Mouse (Mus musculus): ENCODE results near the gene Dock6. TPM values are rescaled to one million over a fixed set of nuclear protein-coding genes. Genes with fewer than 3 reads are reported as not detected.
A peak's percentile ranks its signal among the peaks of the same experiment; 100 is the strongest.
"Not testable (repeated sequence)": the region's sequence is repeated elsewhere in the genome, so short reads cannot be mapped to it uniquely, and the experiment has no call there.

Gene Dock6
- polyA plus RNA-seq, 1 experiment from 2014 or later, result 15.5 TPM

GRCm38 (mm10) chr9:21787654-21788053, 64.8 kb downstream of the Dock6 start:
- no peaks in the 10 kb centered on the region for H3K4me1 ChIP-seq (replicated peaks; ENCODE audit: control insufficient read depth, insufficient read depth, low read length)
- 68% methylated on average over 5 of the region's 5 CpGs for WGBS
- no peaks in the 10 kb centered on the region for H3K9me3 ChIP-seq (ENCODE audit: control insufficient read depth)
- H3K4me2 ChIP-seq (replicated peaks; ENCODE audit: low read depth), result no peak overlapping the region
- peaks cover 7% of the 10 kb centered on the region for H3K36me3 ChIP-seq (ENCODE audit: control insufficient read depth, insufficient read depth)
- no peak overlapping the region for H3K4me3 ChIP-seq (ENCODE audit: low read depth, low read length)
- no peak for TF ChIP-seq CTCF (IDR thresholded peaks at IDR 0.05; ENCODE audit: low read depth)
- no peak overlapping the region for H3K9ac ChIP-seq (ENCODE audit: low read depth, low read length)
- no peak for ATAC-seq
- no peak overlapping the region for H3K27ac ChIP-seq (ENCODE audit: low read depth, low read length)
- no peaks in the 10 kb centered on the region for H3K27me3 ChIP-seq (replicated peaks; ENCODE audit: control insufficient read depth, insufficient read depth, low read length)

DNA sequence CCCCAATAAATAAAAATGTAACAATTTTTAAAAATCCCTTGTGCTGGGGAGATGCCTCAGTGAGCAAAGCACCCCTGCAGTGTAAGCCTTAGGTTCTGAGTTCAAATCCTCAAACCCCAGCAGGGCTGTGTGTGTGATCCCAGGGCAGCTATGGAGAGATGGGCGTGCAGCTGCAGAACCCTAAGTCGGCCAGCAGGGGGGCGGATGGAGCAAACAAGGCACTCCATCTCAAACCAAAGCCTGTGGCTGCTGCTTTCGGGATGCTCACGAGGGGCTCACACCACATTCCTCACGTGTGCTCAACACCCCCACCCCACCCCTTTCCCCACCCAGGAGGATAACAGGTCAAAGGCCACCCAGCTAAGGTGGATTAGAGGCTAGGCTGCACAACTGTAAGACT, 65.5 kb downstream of the Dock6 start:
- WGBS, result 9% methylated on average over 6 of the region's 6 CpGs
- peaks cover 6% of the 10 kb centered on the region for H3K36me3 ChIP-seq (ENCODE audit: control insufficient read depth, insufficient read depth)
- H3K4me2 ChIP-seq (replicated peaks; ENCODE audit: low read depth), result no peak overlapping the region
- peak; percentile 51; the same call in 1 of the 2 replicates for ATAC-seq
- TF ChIP-seq CTCF (IDR thresholded peaks at IDR 0.05; ENCODE audit: low read depth), result peak; percentile 84
- H3K9me3 ChIP-seq (ENCODE audit: control insufficient read depth), result no peaks in the 10 kb centered on the region
- no peak overlapping the region for H3K27ac ChIP-seq (ENCODE audit: low read depth, low read length)
- H3K4me1 ChIP-seq (replicated peaks; ENCODE audit: control insufficient read depth, insufficient read depth, low read length), result no peaks in the 10 kb centered on the region
- no peak overlapping the region for H3K4me3 ChIP-seq (ENCODE audit: low read depth, low read length)
- no peaks in the 10 kb centered on the region for H3K27me3 ChIP-seq (replicated peaks; ENCODE audit: control insufficient read depth, insufficient read depth, low read length)
- no peak overlapping the region for H3K9ac ChIP-seq (ENCODE audit: low read depth, low read length)

DNA sequence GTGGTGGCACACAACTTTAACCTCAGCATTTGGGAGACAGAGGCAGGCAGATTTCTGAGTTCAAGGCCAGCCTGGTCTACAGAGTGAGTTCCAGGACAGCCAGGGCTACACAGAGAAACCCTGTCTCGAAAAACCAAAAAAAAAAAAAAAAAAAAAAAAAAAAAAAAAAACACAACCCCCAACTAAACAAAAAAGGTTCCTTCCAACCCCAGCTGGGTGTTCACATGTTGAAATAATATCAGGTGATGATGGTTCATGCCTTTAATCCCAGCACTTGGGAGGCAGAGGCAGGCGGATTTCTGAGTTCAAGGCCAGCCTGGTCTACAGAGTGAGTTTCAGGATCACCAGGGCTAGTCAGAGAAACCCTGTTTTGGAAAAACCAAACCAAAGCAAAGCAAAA, 66.1 kb downstream of the Dock6 start:
- H3K9ac ChIP-seq (ENCODE audit: low read depth, low read length); H3K36me3 ChIP-seq (ENCODE audit: control insufficient read depth, insufficient read depth); H3K9me3 ChIP-seq (ENCODE audit: control insufficient read depth); H3K4me1 ChIP-seq (replicated peaks; ENCODE audit: control insufficient read depth, insufficient read depth, low read length); H3K27me3 ChIP-seq (replicated peaks; ENCODE audit: control insufficient read depth, insufficient read depth, low read length); H3K27ac ChIP-seq (ENCODE audit: low read depth, low read length); H3K4me3 ChIP-seq (ENCODE audit: low read depth, low read length); ATAC-seq; H3K4me2 ChIP-seq (replicated peaks; ENCODE audit: low read depth): not testable (repeated sequence)
- WGBS, result 80% methylated on average over 1 of the region's 2 CpGs

GRCm38 (mm10) chr9:21784517-21785307, 67.7 kb downstream of the Dock6 start:
- ATAC-seq, result no peak
- no peak overlapping the region for H3K4me2 ChIP-seq (replicated peaks; ENCODE audit: low read depth)
- no peak overlapping the region for H3K27ac ChIP-seq (ENCODE audit: low read depth, low read length)
- 69% methylated on average over 7 of the region's 7 CpGs for WGBS
- no peaks in the 10 kb centered on the region for H3K27me3 ChIP-seq (replicated peaks; ENCODE audit: control insufficient read depth, insufficient read depth, low read length)
- TF ChIP-seq CTCF (IDR thresholded peaks at IDR 0.05; ENCODE audit: low read depth), result no peak
- H3K36me3 ChIP-seq (ENCODE audit: control insufficient read depth, insufficient read depth), result peaks cover 18% of the 10 kb centered on the region
- no peak overlapping the region for H3K4me3 ChIP-seq (ENCODE audit: low read depth, low read length)
- H3K9me3 ChIP-seq (ENCODE audit: control insufficient read depth), result no peaks in the 10 kb centered on the region
- no peaks in the 10 kb centered on the region for H3K4me1 ChIP-seq (replicated peaks; ENCODE audit: control insufficient read depth, insufficient read depth, low read length)
- H3K9ac ChIP-seq (ENCODE audit: low read depth, low read length), result no peak overlapping the region

- 67% methylated on average over 15 of the region's 15 CpGs for WGBS
- Histone ChIP-seq H3K4me1 (replicated peaks; ENCODE audit: control insufficient read depth, insufficient read depth, low read length) (no peaks in the 10 kb centered on the region), H3K9me3 (ENCODE audit: control insufficient read depth) (no peaks in the 10 kb centered on the region), H3K27ac (ENCODE audit: low read depth, low read length) (no peak overlapping the region), H3K27me3 (replicated peaks; ENCODE audit: control insufficient read depth, insufficient read depth, low read length) (no peaks in the 10 kb centered on the region), H3K9ac (ENCODE audit: low read depth, low read length) (no peak overlapping the region), H3K36me3 (ENCODE audit: control insufficient read depth, insufficient read depth) (peaks cover 33% of the 10 kb centered on the region), H3K4me2 (replicated peaks; ENCODE audit: low read depth) (no peak overlapping the region), H3K4me3 (ENCODE audit: low read depth, low read length) (no peak overlapping the region)
- TF ChIP-seq CTCF (IDR thresholded peaks at IDR 0.05; ENCODE audit: low read depth), result no peak
- no peak for ATAC-seq
Measured at GRCm38 (mm10) chr9:21781657-21782468, 70.6 kb downstream of the Dock6 start.

- peaks cover 54% of the 10 kb centered on the region for H3K36me3 ChIP-seq (ENCODE audit: control insufficient read depth, insufficient read depth)
- 90% methylated on average over 3 of the region's 3 CpGs for WGBS
- H3K27ac ChIP-seq (ENCODE audit: low read depth, low read length), result no peak overlapping the region
- no peak for TF ChIP-seq CTCF (IDR thresholded peaks at IDR 0.05; ENCODE audit: low read depth)
- H3K9ac ChIP-seq (ENCODE audit: low read depth, low read length), result no peak overlapping the region
- ATAC-seq, result no peak
- H3K9me3 ChIP-seq (ENCODE audit: control insufficient read depth), result no peaks in the 10 kb centered on the region
- H3K27me3 ChIP-seq (replicated peaks; ENCODE audit: control insufficient read depth, insufficient read depth, low read length), result no peaks in the 10 kb centered on the region
- no peaks in the 10 kb centered on the region for H3K4me1 ChIP-seq (replicated peaks; ENCODE audit: control insufficient read depth, insufficient read depth, low read length)
- H3K4me2 ChIP-seq (replicated peaks; ENCODE audit: low read depth), result no peak overlapping the region
- H3K4me3 ChIP-seq (ENCODE audit: low read depth, low read length), result no peak overlapping the region
Measured at GRCm38 (mm10) chr9:21777726-21778125, 74.7 kb downstream of the Dock6 start.

All from intestine, postnatal 0 days (tissue).